Mouse (Mus musculus) CH12.LX (cell line): ENCODE data around the gene Sp8. TPM values are rescaled to one million over a fixed set of nuclear protein-coding genes. Genes with fewer than 3 reads are reported as not detected.

Source experiments
- DNase-seq: peaks from one replicate; pipeline ENCODE4 v3.0.0-alpha.2; 2013; ENCODE audit errors: extremely low read depth
- H3K27ac ChIP-seq: 2 replicates; pipeline ENCODE4 v1.5.1; 2012; ENCODE audit warnings: low read depth, mild to moderate bottlenecking, control low read depth, moderate library complexity; ENCODE audit not compliant: insufficient read depth
- H3K27me3 ChIP-seq: replicated peaks from 2 replicates; pipeline ENCODE3; 2012; ENCODE audit warnings: inconsistent platforms
- H3K36me3 ChIP-seq, 2 experiments: replicated peaks in 1 of 2; 2 replicates each; pipeline versions ENCODE3 to v1.6.1; 2012; ENCODE audit warnings: inconsistent platforms in 1 of 2, low read length in 1 of 2, mild to moderate bottlenecking in 1 of 2, mixed read lengths in 1 of 2, moderate library complexity in 1 of 2; ENCODE audit not compliant: control insufficient read depth in 1 of 2, insufficient read depth in 1 of 2
- H3K4me1 ChIP-seq, 2 experiments: 2 replicates each; pipeline ENCODE4 v1.6.1; 2012; ENCODE audit warnings: inconsistent platforms in 1 of 2, moderate library complexity in 1 of 2; ENCODE audit not compliant: insufficient read depth in 2 of 2, control insufficient read depth in 1 of 2
- H3K4me2 ChIP-seq: 2 replicates; pipeline ENCODE4 v1.6.1; 2012; ENCODE audit warnings: low read depth, mild to moderate bottlenecking, control low read depth; ENCODE audit not compliant: poor library complexity, insufficient read depth, severe bottlenecking
- H3K4me3 ChIP-seq, 3 experiments: fragments of 150-350 bp in 1 of 3; sonication (generic) in 1 of 3; replicated peaks in 1 of 3; 2 replicates each; pipeline versions ENCODE3 to v1.5.1; 2011 to 2012; ENCODE audit warnings: low read depth in 2 of 3, low read length in 2 of 3, mild to moderate bottlenecking in 2 of 3, moderate library complexity in 2 of 3, control low read depth in 1 of 3, improper control_type of control experiment in 1 of 3, inconsistent platforms in 1 of 3, mixed read lengths in 1 of 3; ENCODE audit not compliant: poor library complexity in 1 of 3
- H3K79me2 ChIP-seq: replicated peaks from 2 replicates; pipeline ENCODE4 v1.6.1; 2012; ENCODE audit warnings: mild to moderate bottlenecking, moderate library complexity; ENCODE audit not compliant: control insufficient read depth, poor library complexity, insufficient read depth, severe bottlenecking; ENCODE audit errors: extremely low read depth
- H3K9ac ChIP-seq: 2 replicates; pipeline ENCODE4 v1.6.1; 2012; ENCODE audit warnings: low read depth, mild to moderate bottlenecking, control low read depth, moderate library complexity; ENCODE audit not compliant: insufficient read depth
- H3K9me3 ChIP-seq: replicated peaks from 2 replicates; pipeline ENCODE3; 2012; ENCODE audit warnings: low read length, inconsistent platforms, mixed read lengths
- BHLHE40 ChIP-seq: IDR thresholded peaks from 2 replicates; pipeline ENCODE4 v1.6.1; 2011; ENCODE audit warnings: mild to moderate bottlenecking, low read depth, low read length, improper control_type of control experiment
- CHD1 ChIP-seq: IDR thresholded peaks from 2 replicates; pipeline ENCODE4 v1.6.1; 2012; ENCODE audit warnings: low read depth, low read length, improper control_type of control experiment, inconsistent platforms
- EP300 ChIP-seq: IDR thresholded peaks from 2 replicates; pipeline ENCODE4 v1.6.1; 2011; ENCODE audit warnings: low read length, improper control_type of control experiment
- HCFC1 ChIP-seq: IDR thresholded peaks from 2 replicates; pipeline ENCODE4 v1.6.1; 2012; ENCODE audit warnings: low read depth, mild to moderate bottlenecking, inconsistent platforms, low read length, improper control_type of control experiment
- JUN ChIP-seq: IDR thresholded peaks from 2 replicates; pipeline ENCODE4 v1.6.1; 2011; ENCODE audit warnings: low read depth, mild to moderate bottlenecking, low read length, improper control_type of control experiment, moderate library complexity; ENCODE audit not compliant: insufficient read depth
- KAT2A ChIP-seq: IDR thresholded peaks from 2 replicates; pipeline ENCODE4 v1.6.1; 2012; ENCODE audit warnings: low read length, improper control_type of control experiment, inconsistent platforms; ENCODE audit not compliant: insufficient replicate concordance
- MAFK ChIP-seq: IDR thresholded peaks from 2 replicates; pipeline ENCODE4 v1.6.1; 2011; ENCODE audit warnings: low read length, improper control_type of control experiment; ENCODE audit not compliant: insufficient replicate concordance
- MXI1 ChIP-seq: IDR thresholded peaks from 2 replicates; pipeline ENCODE4 v1.6.1; 2011; ENCODE audit warnings: mild to moderate bottlenecking, low read depth, low read length, improper control_type of control experiment
- MYC ChIP-seq: IDR thresholded peaks from 2 replicates; pipeline ENCODE4 v1.6.1; 2011; ENCODE audit warnings: low read depth, mild to moderate bottlenecking, improper control_type of control experiment, low read length
- PAX5 ChIP-seq: IDR thresholded peaks from 2 replicates; pipeline ENCODE4 v1.6.1; 2012; ENCODE audit warnings: low read length, inconsistent platforms, mixed read lengths
- POLR2A ChIP-seq: IDR thresholded peaks from 2 replicates; pipeline ENCODE4 v1.6.1; 2011; ENCODE audit warnings: low read depth, mild to moderate bottlenecking, improper control_type of control experiment, low read length
- RAD21 ChIP-seq: IDR thresholded peaks from 2 replicates; pipeline ENCODE4 v1.6.1; 2011; ENCODE audit warnings: low read depth, mild to moderate bottlenecking, low read length, improper control_type of control experiment, moderate library complexity
- SIN3A ChIP-seq: IDR thresholded peaks from 2 replicates; pipeline ENCODE4 v1.6.1; 2012; ENCODE audit warnings: low read length, improper control_type of control experiment, inconsistent platforms
- SMC3 ChIP-seq: IDR thresholded peaks from 2 replicates; pipeline ENCODE4 v1.6.1; 2011; ENCODE audit warnings: low read depth, low read length, improper control_type of control experiment
- UBTF ChIP-seq: IDR thresholded peaks from 2 replicates; pipeline ENCODE4 v1.6.1; 2012; ENCODE audit warnings: low read depth, mild to moderate bottlenecking, inconsistent platforms, low read length, improper control_type of control experiment, moderate library complexity
- USF1 ChIP-seq: IDR thresholded peaks from 2 replicates; pipeline ENCODE4 v1.6.1; 2014; ENCODE audit warnings: low read depth, mild to moderate bottlenecking, inconsistent platforms, low read length, improper control_type of control experiment
- ZC3H11A ChIP-seq: IDR thresholded peaks from 2 replicates; pipeline ENCODE4 v1.6.1; 2012; ENCODE audit warnings: low read depth, mild to moderate bottlenecking, inconsistent platforms, low read length, improper control_type of control experiment
- dilution Hi-C: fragments of 300-500 bp; cut with MboI; formaldehyde crosslinking; loops from 2 replicates; pipeline ENCODE4 v1.14.3; 2020; ENCODE audit warnings: low sequenced_read_pairs; ENCODE audit not compliant: extremely low pct_unique_long_range_greater_than_20kb, extremely low pct_ligation_motif_present
- in situ Hi-C: fragments of 300-500 bp; cut with MboI; formaldehyde crosslinking; loops from 3 replicates; pipeline ENCODE4 v1.14.3; 2019; ENCODE audit warnings: low sequenced_read_pairs, low pct_ligation_motif_present, low pct_unique_long_range_greater_than_20kb, mixed read lengths
- polyA plus RNA-seq: library from polyadenylated mRNA; unstranded; fragments of >175 nt; gene quantifications from 2 replicates; pipeline ENCODE4 v1.2.1, GENCODE M21; 2012; ENCODE audit warnings: low read depth; ENCODE audit not compliant: insufficient read length
- total RNA-seq, 2 experiments: library from RNA; depleted of rRNA; stranded (reverse); fragments of 300-350 nt in 1 of 2; fragments of >200 nt in 1 of 2; gene quantifications; 2 replicates each; pipeline ENCODE4 v1.2.3; 2012 to 2014

Sp8 gene
- total and polyA plus RNA-seq, 3 experiments: not detected

DNA sequence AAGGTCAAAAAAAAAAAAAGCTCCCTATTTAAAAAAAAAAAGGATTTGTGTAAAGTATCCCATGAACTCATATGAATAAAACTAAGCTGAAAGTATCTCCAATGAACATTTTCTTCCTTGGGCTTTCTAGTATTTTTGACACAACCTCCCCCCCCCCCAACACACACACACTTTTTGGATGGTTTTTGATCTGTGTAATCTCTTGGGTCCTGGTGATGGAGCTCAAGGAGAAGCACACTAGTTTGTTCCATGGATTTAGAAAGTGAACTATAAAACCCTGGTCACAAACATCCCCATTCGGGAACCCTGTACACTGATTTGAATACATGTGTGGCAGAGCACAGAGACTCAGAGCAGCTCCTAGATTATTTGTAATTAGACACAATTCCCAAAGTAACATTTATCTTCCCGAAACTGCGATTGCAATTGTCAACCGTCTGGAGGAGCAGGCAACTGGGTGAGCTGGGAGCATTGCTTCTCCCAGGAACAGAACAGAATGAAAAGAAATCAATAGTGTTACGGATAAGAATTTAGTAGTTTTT lies 4.7 kb upstream of the Sp8 start:
- no peaks in the 10 kb centered on the region for H3K9me3 ChIP-seq
- in situ Hi-C loops (no loop called here), dilution Hi-C loops (no loop called here)
- no peak overlapping the region for H3K4me3 ChIP-seq
- no peak overlapping the region for H3K27ac ChIP-seq
- TF ChIP-seq SIN3A: no peak
- H3K79me2 ChIP-seq: no peaks in the 10 kb centered on the region
- H3K4me2 ChIP-seq: no peak overlapping the region
- no peaks in the 10 kb centered on the region for H3K36me3 ChIP-seq
- no peaks in the 10 kb centered on the region for H3K27me3 ChIP-seq
- DNase-seq: no peak
- no peak overlapping the region for H3K9ac ChIP-seq
- no peaks in the 10 kb centered on the region for H3K4me1 ChIP-seq

DNA sequence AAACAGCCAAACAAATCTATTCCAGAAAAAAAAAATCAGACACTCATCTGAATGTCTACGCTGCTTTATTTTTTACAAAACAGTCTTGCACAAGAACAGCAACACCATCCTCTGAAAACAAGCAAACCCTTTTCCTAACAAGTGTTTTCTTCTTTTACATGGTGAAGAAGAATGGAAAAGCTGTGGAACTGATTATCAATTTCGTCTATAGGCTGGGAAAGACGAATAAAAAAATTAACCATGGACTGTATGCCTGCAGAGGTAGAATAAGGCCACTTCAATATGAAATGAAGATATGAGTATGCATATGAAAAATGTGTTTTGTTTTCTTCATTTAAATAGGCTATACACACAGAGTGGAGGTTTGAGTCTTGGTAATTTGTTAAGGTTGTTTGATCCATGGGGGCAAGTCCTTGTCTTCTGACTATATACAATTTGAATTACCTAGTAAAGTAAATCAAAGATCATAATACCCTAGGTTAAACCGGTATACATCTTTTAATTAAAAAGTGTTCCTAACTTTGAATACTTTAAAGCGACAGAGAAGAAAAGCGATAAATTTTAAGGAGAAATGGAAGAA lies 4.1 kb upstream of the Sp8 start:
- Histone ChIP-seq H3K4me1 (no peaks in the 10 kb centered on the region), H3K4me2 (no peak overlapping the region), H3K9me3 (peaks cover 5% of the 10 kb centered on the region), H3K27ac (no peak overlapping the region), H3K79me2 (no peaks in the 10 kb centered on the region), H3K27me3 (no peaks in the 10 kb centered on the region), H3K4me3 (no peak overlapping the region), H3K9ac (no peak overlapping the region), H3K36me3 (no peaks in the 10 kb centered on the region)
- no peak for DNase-seq
- TF ChIP-seq PAX5 (no peak), UBTF (no peak), SMC3 (no peak)
- dilution Hi-C loops (no loop called here), in situ Hi-C loops (no loop called here)

DNA sequence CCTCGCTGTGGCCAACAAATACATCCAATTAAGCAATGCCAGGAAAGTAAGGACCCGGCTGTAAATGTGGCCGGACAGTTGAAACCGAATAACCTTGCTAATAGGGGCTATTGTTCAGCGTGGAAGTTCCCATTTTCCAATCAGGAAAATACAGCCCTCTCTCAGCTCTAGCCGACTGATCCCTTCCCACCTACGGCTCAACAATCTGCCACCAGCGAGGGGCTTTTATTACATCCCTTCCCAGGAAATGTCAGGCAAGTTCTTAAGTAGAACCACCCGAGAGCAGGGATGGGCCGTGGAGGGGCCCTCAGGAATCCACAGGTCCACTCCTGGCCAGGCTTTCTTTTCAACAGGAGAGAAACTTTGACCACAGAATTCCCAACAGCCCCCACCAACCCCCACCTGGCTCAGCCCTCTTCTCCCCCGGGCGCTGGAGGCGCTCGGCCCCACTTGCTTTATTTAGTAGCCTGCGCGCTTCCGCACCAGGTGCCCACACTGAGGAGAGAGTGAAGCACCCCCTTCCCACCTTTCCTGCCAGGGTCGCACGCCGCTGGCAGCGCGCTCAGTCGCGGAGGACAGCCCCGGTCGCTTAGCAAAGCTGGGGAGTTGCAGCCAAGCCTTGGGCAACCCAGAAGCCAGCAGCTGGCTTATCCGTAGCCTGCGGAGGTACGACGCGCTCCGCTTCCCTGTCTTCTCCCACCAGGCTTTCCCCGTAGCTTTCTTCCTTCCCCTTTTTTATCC lies 3.3 kb upstream of the Sp8 start:
- TF ChIP-seq JUN (no peak), MXI1 (no peak), HCFC1 (no peak), USF1 (no peak), RAD21 (no peak), BHLHE40 (no peak), CHD1 (no peak), ZC3H11A (no peak), EP300 (no peak), KAT2A (no peak), PAX5 (no peak), MAFK (no peak), MYC (no peak), POLR2A (no peak)
- TF ChIP-seq, all 38 proteins: peak for 0

More for the DNA sequence above, 3.3 kb upstream of the Sp8 start:
- DNase-seq: no peak
- peaks cover 6% of the 10 kb centered on the region for H3K9me3 ChIP-seq
- H3K9ac ChIP-seq: no peak overlapping the region
- H3K4me3 ChIP-seq: no peak overlapping the region
- in situ Hi-C loops: no loop called here
- H3K4me1 ChIP-seq: no peaks in the 10 kb centered on the region
- H3K27me3 ChIP-seq: no peaks in the 10 kb centered on the region
- H3K27ac ChIP-seq: no peak overlapping the region
- H3K36me3 ChIP-seq: no peaks in the 10 kb centered on the region
- no peaks in the 10 kb centered on the region for H3K79me2 ChIP-seq
- H3K4me2 ChIP-seq: no peak overlapping the region
- dilution Hi-C loops: no loop called here
